Mouse (Mus musculus): ENCODE measurements around the gene Mbd6. TPM values are rescaled to one million over a fixed set of nuclear protein-coding genes. Genes with fewer than 3 reads are reported as not detected.
"Not testable (repeated sequence)": the region's sequence is repeated elsewhere in the genome, so short reads cannot be mapped to it uniquely, and the experiment has no call there.

Gene Mbd6
- total RNA-seq, 2 experiments from 2014 or later, result 47.7 to 51.5 TPM

- DNase-seq; intact Hi-C loops (cut with DNase I): not testable (repeated sequence)
These were observed 26.1 kb upstream of the Mbd6 start for GRCm38 (mm10) chr10:127314950-127315349.

- intact Hi-C loops (cut with DNase I); DNase-seq: not testable (repeated sequence)
These were observed 24.7 kb upstream of the Mbd6 start for GRCm38 (mm10) chr10:127313516-127313915.

GRCm38 (mm10) chr10:127312858-127313257 is 24.0 kb upstream of the Mbd6 start:
- intact Hi-C loops (cut with DNase I), result no loop called here
- no peak for DNase-seq

GRCm38 (mm10) chr10:127312356-127312676 is 23.5 kb upstream of the Mbd6 start:
- DNase-seq, result peak; percentile 86
- intact Hi-C loops (cut with DNase I), result no loop called here

GRCm38 (mm10) chr10:127311476-127312355 is 22.9 kb upstream of the Mbd6 start, which contains the start of gene Mars:
Mars (minus strand) TSS chr10:127311786.
- intact Hi-C loops (cut with DNase I), result no loop called here
- DNase-seq, result peak; percentile 91

GRCm38 (mm10) chr10:127310523-127311475 is 22.0 kb upstream of the Mbd6 start:
- intact Hi-C loops (cut with DNase I), result no loop called here

GRCm38 (mm10) chr10:127309167-127309566 is 20.3 kb upstream of the Mbd6 start:
- intact Hi-C loops (cut with DNase I); DNase-seq: not testable (repeated sequence)

More at GRCm38 (mm10) chr10:127310523-127311475, 22.0 kb upstream of the Mbd6 start:
- DNase-seq, result no peak

GRCm38 (mm10) chr10:127303136-127303535 is 14.3 kb upstream of the Mbd6 start:
- intact Hi-C loops (cut with DNase I), result no loop called here
- DNase-seq, result no peak

- DNase-seq, result no peak
- intact Hi-C loops (cut with DNase I), result no loop called here
These were observed 11.5 kb upstream of the Mbd6 start for GRCm38 (mm10) chr10:127300361-127300760.

- DNase-seq, result no peak
- intact Hi-C loops (cut with DNase I), result no loop called here
These were observed 8.4 kb upstream of the Mbd6 start for GRCm38 (mm10) chr10:127297015-127297871.

GRCm38 (mm10) chr10:127295986-127296794 is 7.4 kb upstream of the Mbd6 start:
- intact Hi-C loops (cut with DNase I), result no loop called here
- no peak for DNase-seq

- no peak for DNase-seq
- intact Hi-C loops (cut with DNase I), result no loop called here
These were observed 6.2 kb upstream of the Mbd6 start for GRCm38 (mm10) chr10:127294895-127295510.

GRCm38 (mm10) chr10:127293590-127294113 is 4.8 kb upstream of the Mbd6 start:
- intact Hi-C loops (cut with DNase I), result no loop called here
- DNase-seq, result no peak

- intact Hi-C loops (cut with DNase I), result no loop called here
- DNase-seq, result no peak
These were observed 4.2 kb upstream of the Mbd6 start for GRCm38 (mm10) chr10:127292987-127293538.

GRCm38 (mm10) chr10:127291881-127292638 is 3.2 kb upstream of the Mbd6 start:
- intact Hi-C loops (cut with DNase I), result no loop called here
- DNase-seq, result no peak

- intact Hi-C loops (cut with DNase I), result no loop called here
- DNase-seq, result peak; percentile 48
These were observed 2.4 kb upstream of the Mbd6 start for GRCm38 (mm10) chr10:127290930-127291880.

Measured in left cerebral cortex, postnatal 4 days (tissue).